Mouse (Mus musculus) forebrain, embryonic 14.5 days (tissue): ENCODE results near the gene Rcsd1. TPM values are rescaled to one million over a fixed set of nuclear protein-coding genes. Genes with fewer than 3 reads are reported as not detected.

Experiments
- ATAC-seq: fragments of 200-750 bp; cut with Nextera tagmentation; 2 replicates; pipeline ENCODE4 v1.8.0; 2017; ENCODE audit warnings: mild to moderate bottlenecking, moderate library complexity
- DNase-seq: peaks from one replicate; pipeline ENCODE4 v3.0.0-alpha.2; 2015; ENCODE audit warnings: low spot score
- H3K27ac ChIP-seq: fragments of 300-500 bp; sonication (generic); 2 replicates; pipeline ENCODE4 v1.5.1; 2014; ENCODE audit warnings: low read depth, mild to moderate bottlenecking, control low read depth, low read length, moderate library complexity
- H3K27me3 ChIP-seq: fragments of 300-500 bp; sonication (generic); replicated peaks from 2 replicates; pipeline ENCODE4 v1.6.1; 2014; ENCODE audit warnings: low read length, control low read depth, mixed read lengths; ENCODE audit not compliant: control insufficient read depth, insufficient read depth
- H3K36me3 ChIP-seq: fragments of 300-500 bp; sonication (generic); 2 replicates; pipeline ENCODE4 v1.6.1; 2014; ENCODE audit warnings: low read length, control low read depth; ENCODE audit not compliant: control insufficient read depth, insufficient read depth
- H3K4me1 ChIP-seq: fragments of 300-500 bp; sonication (generic); 2 replicates; pipeline ENCODE4 v1.6.1; 2014; ENCODE audit warnings: antibody characterized with exemption, low read length, control low read depth; ENCODE audit not compliant: control insufficient read depth, insufficient read depth
- H3K4me2 ChIP-seq: fragments of 300-500 bp; sonication (generic); 2 replicates; pipeline ENCODE4 v1.6.1; 2014; ENCODE audit warnings: mild to moderate bottlenecking, control low read depth, low read length
- H3K4me3 ChIP-seq: fragments of 300-500 bp; sonication (generic); 2 replicates; pipeline ENCODE4 v1.5.1; 2014; ENCODE audit warnings: low read depth, low read length, control low read depth
- H3K9ac ChIP-seq: fragments of 300-500 bp; sonication (generic); 2 replicates; pipeline ENCODE4 v1.6.1; 2014; ENCODE audit warnings: mild to moderate bottlenecking, low read length, control low read depth, moderate library complexity
- H3K9me3 ChIP-seq: fragments of 300-500 bp; sonication (generic); replicated peaks from 2 replicates; pipeline ENCODE4 v1.6.1; 2016; ENCODE audit warnings: low read length, control low read depth, mixed read lengths; ENCODE audit not compliant: control insufficient read depth
- WGBS: fragments of 180-500 bp; shearing (Covaris S2); extraction: QIAGEN DNeasy Blood & Tissue Kit; methylation state at CpG from one replicate; pipeline ENCODE4 v1.1.7; 2014; 5-methylcytosine and 5-hydroxymethylcytosine counted together
- polyA plus RNA-seq: library from polyadenylated mRNA; unstranded; fragments of >200 nt; fragmentation: Nextera tagmentation; extraction: Ambion mirVana; gene quantifications from 2 replicates; pipeline ENCODE4 v1.2.1, GENCODE M21; 2014

Gene Rcsd1
- polyA plus RNA-seq, 1 experiment from 2014 or later = 3.3 TPM

DNA sequence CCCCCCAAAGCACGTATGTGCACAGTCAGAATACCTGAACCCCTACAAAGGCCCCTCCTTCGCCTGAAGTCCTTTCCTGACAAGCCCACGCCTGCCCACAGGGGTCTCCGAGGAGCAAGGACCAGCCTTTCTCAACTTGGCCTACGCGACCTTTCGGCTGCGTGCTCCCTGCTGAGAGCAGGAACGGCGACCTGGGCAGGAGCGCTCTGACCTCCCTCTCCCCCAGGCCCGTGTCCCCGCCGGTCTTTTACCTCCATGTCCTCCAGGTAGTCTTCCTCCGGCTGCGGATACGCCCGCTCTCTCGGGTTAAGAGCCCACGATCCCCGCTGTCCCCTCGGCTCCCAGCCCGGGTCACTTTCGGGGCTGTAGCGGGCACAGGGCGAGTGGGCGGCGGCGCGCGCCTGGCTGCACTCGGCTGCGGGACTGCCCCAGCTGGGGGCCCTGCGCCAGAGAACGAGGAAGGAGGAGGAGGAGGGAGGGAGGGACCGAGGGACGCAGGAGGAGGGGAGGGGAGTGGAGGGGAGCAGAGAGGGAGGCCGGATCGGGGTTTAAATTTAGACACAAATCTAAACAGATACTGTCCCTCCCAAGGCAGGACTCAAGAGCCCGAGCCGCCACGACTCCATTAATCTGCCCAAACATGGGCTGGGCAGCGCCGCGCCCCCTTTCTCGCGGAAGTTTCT is 1.8 kb downstream of the Rcsd1 start:
- Histone ChIP-seq H3K4me3 (peak overlapping the region; percentile 50), H3K27ac (no peak overlapping the region), H3K36me3 (no peaks in the 10 kb centered on the region), H3K9me3 (no peaks in the 10 kb centered on the region), H3K9ac (peak overlapping the region; percentile 63), H3K4me1 (peaks cover 3% of the 10 kb centered on the region; the same call in 1 of the 2 replicates), H3K27me3 (peaks cover 3% of the 10 kb centered on the region; the same call in 1 of the 2 replicates), H3K4me2 (peak overlapping the region; percentile 98)
- DNase-seq = peak; percentile 45
- WGBS = under 1% methylated on average over 47 of the region's 47 CpGs
- peak; percentile 66 for ATAC-seq

DNA sequence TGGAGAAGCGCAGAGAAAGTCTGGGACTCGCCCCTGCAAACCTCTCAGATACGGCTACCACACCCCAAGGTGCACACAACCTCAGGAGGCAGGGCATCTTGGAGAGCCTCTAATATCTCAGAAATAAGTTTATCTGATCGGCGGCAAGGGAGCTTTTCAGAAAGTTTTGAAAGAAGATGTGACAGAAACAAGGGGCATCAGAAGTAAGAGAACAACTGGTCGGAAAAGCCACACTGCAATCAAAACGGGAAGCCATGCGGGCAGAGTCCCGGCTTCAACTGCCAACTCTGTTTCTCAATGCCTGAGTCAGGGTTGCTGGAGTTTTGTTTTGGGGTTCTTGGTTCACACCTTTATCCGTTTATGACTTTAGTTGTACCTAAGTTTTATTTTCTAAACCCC is 2.3 kb downstream of the Rcsd1 start:
- Histone ChIP-seq H3K4me3 (peak overlapping the region; percentile 50), H3K9ac (peak overlapping the region; percentile 63; the same call in 1 of the 2 replicates), H3K36me3 (no peaks in the 10 kb centered on the region), H3K4me1 (peaks cover 3% of the 10 kb centered on the region; the same call in 1 of the 2 replicates), H3K27me3 (peaks cover 3% of the 10 kb centered on the region; the same call in 1 of the 2 replicates), H3K4me2 (peak overlapping the region; percentile 98), H3K27ac (no peak overlapping the region), H3K9me3 (no peaks in the 10 kb centered on the region)
- ATAC-seq = no peak
- DNase-seq = no peak
- 34% methylated on average over 10 of the region's 10 CpGs for WGBS

DNA sequence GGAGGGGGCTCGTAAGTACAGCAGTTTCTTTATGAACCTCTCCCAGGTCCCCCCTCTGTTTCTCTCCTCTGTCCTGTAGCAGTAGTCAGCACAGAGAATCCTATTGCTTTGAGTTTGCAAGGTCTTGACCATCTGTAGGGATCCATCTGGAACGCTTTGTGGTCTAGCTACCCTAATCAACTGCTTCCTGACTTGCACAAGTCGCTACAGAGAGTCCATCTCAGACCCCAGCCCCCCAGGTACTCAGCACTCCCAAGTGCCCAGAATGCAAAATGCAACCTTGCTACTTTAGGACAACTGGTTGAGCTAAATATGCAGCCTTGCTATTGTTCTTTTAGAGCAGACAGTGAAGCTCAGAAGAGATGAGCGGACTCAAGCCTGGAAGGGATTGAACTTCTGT is 3.1 kb downstream of the Rcsd1 start:
- H3K4me3 ChIP-seq = peak overlapping the region; percentile 50; the same call in 1 of the 2 replicates
- no peak for DNase-seq
- H3K9ac ChIP-seq = no peak overlapping the region
- H3K4me2 ChIP-seq = peak overlapping the region; percentile 1; the same call in 1 of the 2 replicates
- H3K27ac ChIP-seq = no peak overlapping the region
- H3K4me1 ChIP-seq = peaks cover 3% of the 10 kb centered on the region; the same call in 1 of the 2 replicates
- no peaks in the 10 kb centered on the region for H3K9me3 ChIP-seq
- no peaks in the 10 kb centered on the region for H3K36me3 ChIP-seq
- WGBS = 78% methylated on average over 4 of the region's 4 CpGs
- peaks cover 3% of the 10 kb centered on the region; the same call in 1 of the 2 replicates for H3K27me3 ChIP-seq
- ATAC-seq = no peak

DNA sequence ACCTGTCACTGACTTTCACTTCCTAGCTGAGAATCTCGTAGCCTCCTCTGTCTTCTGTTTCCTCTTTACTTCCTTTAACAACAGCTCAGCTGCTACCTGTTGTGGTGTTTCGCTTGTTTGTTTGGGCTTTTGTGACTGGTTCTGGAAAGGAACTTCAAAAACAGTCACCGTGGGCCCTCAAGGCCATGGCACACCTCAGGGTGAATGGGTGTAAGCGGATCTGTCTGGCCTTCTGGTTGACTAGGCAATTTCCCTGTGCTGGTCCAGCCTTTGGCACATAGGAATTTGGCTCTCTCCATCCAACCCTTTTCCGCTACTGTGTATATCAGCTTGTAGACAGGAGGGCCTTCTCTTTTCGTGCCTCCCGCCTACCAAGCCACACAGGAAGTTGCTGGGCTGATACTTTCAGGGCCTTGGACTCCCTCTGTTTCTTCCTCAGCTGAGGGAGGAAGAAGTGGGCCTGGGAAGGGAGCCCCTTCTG is 3.6 kb downstream of the Rcsd1 start:
- DNase-seq (no peak), ATAC-seq (no peak)
- Histone ChIP-seq H3K27ac (no peak overlapping the region), H3K4me3 (no peak overlapping the region), H3K4me1 (peaks cover 3% of the 10 kb centered on the region; the same call in 1 of the 2 replicates), H3K9me3 (no peaks in the 10 kb centered on the region), H3K9ac (no peak overlapping the region), H3K27me3 (peaks cover 3% of the 10 kb centered on the region; the same call in 1 of the 2 replicates), H3K36me3 (no peaks in the 10 kb centered on the region), H3K4me2 (no peak overlapping the region)
- 87% methylated on average over 7 of the region's 7 CpGs for WGBS

DNA sequence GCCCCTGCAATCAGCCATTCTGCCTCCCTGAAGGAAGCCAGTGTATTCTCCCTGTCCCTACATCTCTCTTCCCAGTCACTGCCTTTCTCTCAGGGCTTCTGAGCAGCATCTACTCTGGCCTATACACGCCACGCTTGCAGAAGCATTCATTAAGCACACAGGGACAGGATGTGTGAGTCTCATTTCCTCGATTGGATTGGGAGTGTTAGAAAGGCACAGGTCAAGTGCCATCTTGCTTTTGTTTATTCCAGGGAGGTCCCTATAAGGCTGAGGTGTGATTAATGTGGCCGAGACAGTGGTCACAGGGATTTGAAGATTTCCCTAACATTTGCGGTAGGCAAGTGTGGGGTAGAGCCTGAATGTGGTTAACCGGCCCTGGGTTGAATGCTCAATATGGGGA is 4.2 kb downstream of the Rcsd1 start:
- Histone ChIP-seq H3K4me1 (peaks cover 3% of the 10 kb centered on the region; the same call in 1 of the 2 replicates), H3K27ac (no peak overlapping the region), H3K4me2 (no peak overlapping the region), H3K9me3 (no peaks in the 10 kb centered on the region), H3K9ac (no peak overlapping the region), H3K36me3 (no peaks in the 10 kb centered on the region), H3K4me3 (no peak overlapping the region), H3K27me3 (peaks cover 3% of the 10 kb centered on the region; the same call in 1 of the 2 replicates)
- 80% methylated on average over 6 of the region's 6 CpGs for WGBS
- ATAC-seq (no peak), DNase-seq (no peak)

DNA sequence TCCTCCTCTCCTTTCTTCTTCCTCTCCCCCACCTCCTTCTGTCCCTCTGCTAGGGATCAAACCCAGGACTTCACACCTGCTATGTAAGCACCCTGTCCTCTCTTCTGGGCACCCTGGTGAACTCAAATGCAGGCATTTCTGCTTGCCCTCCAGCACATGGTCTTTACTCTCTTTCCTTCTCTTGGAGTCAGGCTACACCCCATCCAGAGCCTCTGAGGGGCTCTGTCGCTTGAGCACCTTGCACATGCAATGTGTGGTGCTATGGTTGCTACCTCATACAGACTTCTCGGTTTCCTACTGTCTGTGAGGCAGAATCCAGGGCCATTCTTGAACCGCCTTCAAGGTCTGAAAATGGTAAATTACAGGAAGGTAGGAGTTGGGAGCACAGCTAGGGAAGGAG is 4.7 kb downstream of the Rcsd1 start:
- H3K4me1 ChIP-seq = peaks cover 3% of the 10 kb centered on the region; the same call in 1 of the 2 replicates
- H3K9ac ChIP-seq = no peak overlapping the region
- H3K27me3 ChIP-seq = peaks cover 3% of the 10 kb centered on the region; the same call in 1 of the 2 replicates
- no peak for ATAC-seq
- WGBS = 91% methylated on average over 3 of the region's 3 CpGs
- no peaks in the 10 kb centered on the region for H3K9me3 ChIP-seq
- H3K27ac ChIP-seq = no peak overlapping the region
- H3K4me3 ChIP-seq = no peak overlapping the region
- no peaks in the 10 kb centered on the region for H3K36me3 ChIP-seq
- no peak overlapping the region for H3K4me2 ChIP-seq
- no peak for DNase-seq

DNA sequence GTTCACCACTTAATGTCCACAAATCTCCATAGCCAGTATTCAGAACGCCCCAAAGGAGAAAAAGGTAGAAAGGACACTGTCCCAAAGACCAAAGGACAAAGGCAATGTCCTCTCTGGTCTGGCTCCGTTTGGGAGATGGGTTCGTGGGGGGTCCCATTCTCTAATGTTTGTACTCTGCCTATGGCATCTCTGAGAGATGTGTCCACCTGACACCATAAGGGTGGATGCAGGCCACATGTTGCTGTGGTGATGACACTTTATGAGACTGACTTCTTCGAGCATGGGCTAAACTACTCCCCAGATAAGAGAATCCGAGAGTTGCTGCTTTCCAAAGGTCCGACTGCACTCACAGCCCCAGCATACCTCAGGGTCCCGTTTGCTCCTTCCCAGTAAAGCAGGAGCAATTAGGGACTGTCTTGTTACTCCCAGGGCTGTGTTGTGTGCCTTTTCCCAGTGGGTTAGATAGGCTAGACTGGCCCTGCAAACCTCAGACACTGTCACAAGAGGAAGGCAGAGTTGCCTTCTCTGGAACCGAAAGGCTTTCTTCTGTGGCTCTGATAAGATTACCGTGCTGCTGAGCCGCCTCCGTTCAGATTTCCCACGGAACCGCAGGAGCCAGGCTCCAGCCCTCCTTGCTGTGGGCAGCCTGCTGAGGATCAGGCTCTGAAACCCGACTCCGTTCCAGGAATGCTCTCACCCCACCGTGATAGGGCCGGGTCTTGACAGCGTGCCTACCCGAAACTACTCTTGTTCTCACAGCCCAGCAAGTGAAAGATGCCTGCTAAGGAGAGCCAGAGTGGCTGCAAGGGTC is 7.1 kb downstream of the Rcsd1 start:
- no peaks in the 10 kb centered on the region for H3K36me3 ChIP-seq
- no peak overlapping the region for H3K4me3 ChIP-seq
- no peaks in the 10 kb centered on the region for H3K4me1 ChIP-seq
- no peak overlapping the region; the same call in 1 of the 2 replicates for H3K9ac ChIP-seq
- peak overlapping the region; percentile 24 for H3K4me2 ChIP-seq
- WGBS = 14% methylated on average over 19 of the region's 19 CpGs
- no peak overlapping the region for H3K27ac ChIP-seq
- no peak for DNase-seq
- H3K9me3 ChIP-seq = no peaks in the 10 kb centered on the region
- H3K27me3 ChIP-seq = peaks cover 1% of the 10 kb centered on the region; the same call in 1 of the 2 replicates
- ATAC-seq = no peak

DNA sequence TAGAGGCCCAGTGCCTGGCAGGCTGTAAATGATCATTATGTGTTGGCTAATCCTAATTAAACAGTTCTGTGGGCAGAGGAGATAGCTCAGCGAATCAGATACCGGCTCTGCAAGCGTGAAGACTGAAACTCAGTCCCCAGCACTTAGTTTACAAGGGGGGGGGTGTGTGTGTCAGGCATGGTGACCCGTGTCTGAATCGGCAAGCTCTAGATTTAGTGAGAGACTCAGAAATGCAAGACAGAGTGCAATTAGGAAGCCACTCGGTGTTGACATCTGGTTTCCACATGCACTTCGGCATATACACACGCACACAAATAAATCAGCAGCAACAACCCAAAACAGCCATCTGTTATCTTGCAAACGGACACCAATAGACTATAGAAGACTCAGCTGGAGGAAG is 8.0 kb downstream of the Rcsd1 start:
- H3K27me3 ChIP-seq = no peaks in the 10 kb centered on the region
- no peak overlapping the region for H3K4me3 ChIP-seq
- 75% methylated on average over 9 of the region's 9 CpGs for WGBS
- ATAC-seq = no peak
- DNase-seq = no peak
- no peaks in the 10 kb centered on the region for H3K36me3 ChIP-seq
- H3K9ac ChIP-seq = no peak overlapping the region
- no peaks in the 10 kb centered on the region for H3K9me3 ChIP-seq
- H3K4me2 ChIP-seq = no peak overlapping the region
- H3K27ac ChIP-seq = no peak overlapping the region
- H3K4me1 ChIP-seq = no peaks in the 10 kb centered on the region
